Comparison of ENCODE assay signal across 22 mouse cellular contexts in the genomic region with DNA sequence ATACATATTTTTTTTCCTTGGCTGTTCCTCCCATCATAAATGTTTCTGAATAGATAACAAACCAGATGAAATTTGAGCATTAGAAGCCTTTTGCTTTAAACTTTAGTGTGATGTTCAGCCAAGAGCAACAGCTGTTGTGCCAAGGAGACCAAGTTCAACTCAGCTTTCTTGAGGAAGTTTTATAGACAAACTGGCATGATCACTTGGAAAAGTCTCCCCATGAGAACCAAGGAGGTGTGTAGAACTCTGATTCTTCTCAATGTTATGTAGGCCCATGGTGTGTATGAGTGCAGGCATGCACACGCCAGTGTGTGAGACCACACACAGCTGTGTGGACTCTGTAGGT. TPM values are rescaled to one million over a fixed set of nuclear protein-coding genes. Genes with fewer than 3 reads are reported as not detected.
DNase-seq lines count a peak whose midpoint lies in the region; ATAC-seq and TF ChIP-seq lines count a peak whose summit lies in the region.
"Had no signal": no experiment of that assay in that cellular context is flagged by ENCODE, and none has a peak within 500 bp of the region (broad histone marks: within the 10 kb centered on the region; RNA-seq: fewer than 3 reads in every experiment).

No protein-coding gene starts in this region.

- H3K4me1 ChIP-seq in liver, adult 2 months (ENCODE audit: control insufficient read depth, insufficient read depth, low read length) = peaks cover 10% of the 10 kb centered on the region
- no peaks in the 10 kb centered on the region for H3K4me1 ChIP-seq in liver, embryonic 11.5 days (replicated peaks; ENCODE audit: control insufficient read depth, insufficient read depth, low read length)
- no peaks in the 10 kb centered on the region for H3K4me1 ChIP-seq in embryonic fibroblast, embryonic 13.5 days (ENCODE audit: control insufficient read depth, insufficient read depth, low read length)
- H3K4me1 ChIP-seq: forebrain, embryonic 10.5 days; hindbrain, embryonic 12.5 days; liver, embryonic 13.5 days had no signal

- DNase-seq in gastrocnemius, adult 2 months = no peak
- no peak for DNase-seq in gastrocnemius, adult 8-10 months (ENCODE audit: low spot score in 2 of 2)
- DNase-seq in liver, adult 2 months (ENCODE audit: extremely low read depth, low read depth, low spot score) = no peak
- DNase-seq in liver, embryonic 11.5 days (ENCODE audit: low spot score) = no peak
- DNase-seq in heart, postnatal 14 days = no peak
- DNase-seq: cerebellum, adult 18-20 months; cerebellum, postnatal 36 days; forebrain, postnatal 0 days; heart, postnatal 10 days; liver, embryonic 13.5 days; thymus, postnatal 36 days had no signal

- no peak for ATAC-seq in liver, embryonic 11.5 days (replicated peaks; ENCODE audit: low FRiP score)
- ATAC-seq in cerebellum, adult (ENCODE audit: insufficient number of reproducible peaks, low FRiP score, low TSS enrichment) = no peak
- ATAC-seq: CD4-positive, CD25-positive, alpha-beta regulatory T cell, adult 4 months; forebrain, postnatal 0 days; Patski had no signal

- TF ChIP-seq CTCF in gastrocnemius, adult 2 months (IDR thresholded peaks at IDR 0.05) = no peak
- TF ChIP-seq CTCF in liver, adult 2 months (IDR thresholded peaks at IDR 0.05; ENCODE audit: low read depth, low read length) = no peak
- TF ChIP-seq CTCF in embryonic fibroblast, embryonic 13.5 days (IDR thresholded peaks at IDR 0.05; ENCODE audit: borderline replicate concordance, insufficient read depth, low read length) = no peak

- no peaks in the 10 kb centered on the region for H3K79me2 ChIP-seq in liver, adult 2 months (ENCODE audit: control insufficient read depth, insufficient read depth, low read length)
- no peaks in the 10 kb centered on the region for H3K79me2 ChIP-seq in myocyte (ENCODE audit: control insufficient read depth, insufficient read depth)

- TF ChIP-seq POLR2A in liver, adult 2 months (IDR thresholded peaks at IDR 0.05; ENCODE audit: extremely low read depth, insufficient read depth, low read length) = no peak
- no peak for TF ChIP-seq POLR2A in embryonic fibroblast, embryonic 13.5 days (IDR thresholded peaks at IDR 0.05; ENCODE audit: low read depth, low read length)
- no peak for TF ChIP-seq POLR2A in myocyte (IDR thresholded peaks at IDR 0.05; ENCODE audit: insufficient read length, low read depth)

- H3K9ac ChIP-seq in liver, adult 2 months (ENCODE audit: low read depth, low read length) = no peak overlapping the region
- no peak overlapping the region for H3K9ac ChIP-seq in liver, embryonic 11.5 days (ENCODE audit: low read depth, low read length)
- H3K9ac ChIP-seq: embryonic facial prominence, embryonic 15.5 days; forebrain, postnatal 0 days; hindbrain, embryonic 12.5 days; liver, embryonic 13.5 days had no signal

- no peaks in the 10 kb centered on the region for H3K27me3 ChIP-seq in liver, adult 2 months (ENCODE audit: control insufficient read depth, insufficient read depth, low read length)
- H3K27me3 ChIP-seq in liver, embryonic 11.5 days (replicated peaks; ENCODE audit: control insufficient read depth, insufficient read depth, low read length) = no peaks in the 10 kb centered on the region
- no peaks in the 10 kb centered on the region for H3K27me3 ChIP-seq in myocyte (ENCODE audit: control insufficient read depth, insufficient read depth, insufficient read length)
- H3K27me3 ChIP-seq: embryonic facial prominence, embryonic 15.5 days; hindbrain, embryonic 12.5 days; liver, embryonic 13.5 days; Patski had no signal

- H3K9me3 ChIP-seq in liver, embryonic 11.5 days (ENCODE audit: control insufficient read depth, low read length) = peaks cover 3% of the 10 kb centered on the region; the same call in 1 of the 2 replicates
- H3K9me3 ChIP-seq: embryonic facial prominence, embryonic 15.5 days; hindbrain, embryonic 12.5 days had no signal

- H3K36me3 ChIP-seq in liver, adult 2 months (ENCODE audit: control insufficient read depth, insufficient read depth, low read length) = peaks cover 22% of the 10 kb centered on the region
- H3K36me3 ChIP-seq in liver, embryonic 11.5 days (ENCODE audit: control insufficient read depth, insufficient read depth, low read length) = peaks cover 21% of the 10 kb centered on the region
- peaks cover 36% of the 10 kb centered on the region for H3K36me3 ChIP-seq in myocyte (ENCODE audit: control insufficient read depth, insufficient read depth)

- H3K4me2 ChIP-seq in liver, embryonic 11.5 days = no peak overlapping the region
- no peak overlapping the region for H3K4me2 ChIP-seq in myocyte (ENCODE audit: low read depth)
- H3K4me2 ChIP-seq: embryonic facial prominence, embryonic 15.5 days; heart, embryonic 11.5 days; hindbrain, embryonic 12.5 days; liver, embryonic 13.5 days had no signal

- no peak overlapping the region for H3K4me3 ChIP-seq in gastrocnemius, adult 2 months
- H3K4me3 ChIP-seq in liver, adult 2 months (ENCODE audit: insufficient read depth, low read depth, low read length) = no peak overlapping the region
- H3K4me3 ChIP-seq in liver, embryonic 11.5 days (ENCODE audit: low read depth, low read length) = no peak overlapping the region
- no peak overlapping the region for H3K4me3 ChIP-seq in embryonic fibroblast, embryonic 13.5 days (ENCODE audit: insufficient read depth, low read length)
- H3K4me3 ChIP-seq in myocyte = no peak overlapping the region
- H3K4me3 ChIP-seq: embryonic facial prominence, embryonic 15.5 days; forebrain, embryonic 10.5 days; hindbrain, embryonic 12.5 days; layer of hippocampus, adult 2 months; liver, embryonic 13.5 days had no signal

- H3K27ac ChIP-seq in gastrocnemius, adult 2 months = peak overlapping the region; percentile 46; the same call in 1 of the 2 replicates
- H3K27ac ChIP-seq in liver, adult 2 months (replicated peaks; ENCODE audit: insufficient read depth, low read depth, low read length) = peak overlapping the region; percentile 55; the same call in 1 of the 2 replicates
- no peak overlapping the region for H3K27ac ChIP-seq in liver, embryonic 11.5 days (ENCODE audit: low read depth, low read length)
- H3K27ac ChIP-seq in embryonic fibroblast, embryonic 13.5 days (ENCODE audit: insufficient read depth, low read length) = peak overlapping the region; percentile 43
- H3K27ac ChIP-seq: forebrain, embryonic 10.5 days; hindbrain, embryonic 12.5 days; layer of hippocampus, adult 2 months; liver, embryonic 13.5 days had no signal

- H3ac ChIP-seq in myocyte (ENCODE audit: control insufficient read depth, insufficient read length) = no peak overlapping the region

- 46% methylated on average over 1 of the region's 1 CpGs for WGBS in liver, adult 2 months
- WGBS in liver, embryonic 11.5 days = 79% methylated on average over 1 of the region's 1 CpGs

- intact Hi-C loops in gastrocnemius, adult 2 months (cut with DNase I) = no loop called here
- intact Hi-C loops in heart, postnatal 14 days (cut with DNase I) = no loop called here

TF ChIP-seq in myocyte, 11 proteins besides CTCF, POLR2A, EP300 and RAD21 (continues in another document):
- TF ChIP-seq TCF3 (IDR thresholded peaks at IDR 0.05; ENCODE audit: insufficient read length, low read depth) (no peak), USF1 (IDR thresholded peaks at IDR 0.05; ENCODE audit: low read depth) (no peak), POLR2AphosphoS2 (IDR thresholded peaks at IDR 0.05; ENCODE audit: insufficient read length, low read depth) (peak; percentile 45), MYOD1 (IDR thresholded peaks at IDR 0.05; ENCODE audit: control insufficient read depth in 1 of 3, insufficient read length in 2 of 3, low read depth in 2 of 3) (peak in 2 of 3 experiments; percentile 2 to 39), MAX (IDR thresholded peaks at IDR 0.05; ENCODE audit: low read depth) (no peak), SRF (IDR thresholded peaks at IDR 0.05; ENCODE audit: control insufficient read depth, insufficient read length, low read depth) (no peak), E2F4 (IDR thresholded peaks at IDR 0.05; ENCODE audit: insufficient read depth) (no peak)

RNA-seq across cellular contexts. Expression of a gene that starts 10.4 kb away (rescaled TPM):
- total RNA-seq in gastrocnemius, adult 2 months (2021) = 1 to 10 TPM in 1 of 2 experiments, under 1 TPM in 1; 0.95 to 1.7 TPM
- 1 to 10 TPM; 1.6 to 2.2 (median 1.8) TPM for total RNA-seq in gastrocnemius, adult 8-10 months (2022)
- total RNA-seq in liver, adult 2 months (2014; rRNA removed) = 0.87 and 0.92 TPM in 2 replicates
- 0.48 and 0.57 TPM in 2 replicates for polyA plus RNA-seq in liver, adult 2 months (2012; rRNA removed)
- polyA plus RNA-seq in liver, embryonic 11.5 days (2014; fragmentation: Nextera tagmentation; extraction: Ambion mirVana) = 0.43 and 0.49 TPM in 2 replicates
- 0.32 and 0.53 TPM in 2 replicates for polyA plus RNA-seq in embryonic fibroblast, embryonic 13.5 days (2011; ENCODE audit: insufficient read length, low read depth, missing spikeins)
- polyA plus RNA-seq in myocyte (2012; fragmentation: generic; extraction: Trizol) = 1.7 TPM
- total RNA-seq in heart, postnatal 14 days (2021) = 1 to 10 TPM; 1.5 to 2.2 TPM
- total RNA-seq: megakaryocyte-erythroid progenitor cell, adult 5-6 weeks had no signal

RNA-seq across cellular contexts. Expression of a gene that starts 10.6 kb away (rescaled TPM):
- 10 to 100 TPM; 37.9 to 52.7 TPM for total RNA-seq in gastrocnemius, adult 2 months (2021)
- total RNA-seq in gastrocnemius, adult 8-10 months (2022) = 10 to 100 TPM; 53.5 to 69.6 (median 58.9) TPM
- total RNA-seq in liver, adult 2 months (2014; rRNA removed) = 11.5 and 20.0 TPM in 2 replicates
- polyA plus RNA-seq in liver, adult 2 months (2012; rRNA removed) = 8.9 and 9.4 TPM in 2 replicates
- 88.3 and 92.2 TPM in 2 replicates for polyA plus RNA-seq in liver, embryonic 11.5 days (2014; fragmentation: Nextera tagmentation; extraction: Ambion mirVana)
- 16.4 and 17.7 TPM in 2 replicates for polyA plus RNA-seq in embryonic fibroblast, embryonic 13.5 days (2011; ENCODE audit: insufficient read length, low read depth, missing spikeins)
- polyA plus RNA-seq in myocyte (2012; fragmentation: generic; extraction: Trizol) = 22.0 TPM
- 10 to 100 TPM; 19.2 to 20.3 TPM for total RNA-seq in heart, postnatal 14 days (2021)

RNA-seq across cellular contexts. Expression of a gene that starts 28.4 kb away (rescaled TPM):
- 10 to 100 TPM in 1 of 2 experiments, 1 to 10 TPM in 1; 8.9 to 10.6 TPM for total RNA-seq in gastrocnemius, adult 2 months (2021)
- total RNA-seq in gastrocnemius, adult 8-10 months (2022) = 10 to 100 TPM; 10.8 to 12.1 (median 11.7) TPM
- 6.5 TPM in 2 replicates for total RNA-seq in liver, adult 2 months (2014; rRNA removed)
- 2.8 and 3.3 TPM in 2 replicates for polyA plus RNA-seq in liver, adult 2 months (2012; rRNA removed)
- 6.1 and 7.8 TPM in 2 replicates for polyA plus RNA-seq in liver, embryonic 11.5 days (2014; fragmentation: Nextera tagmentation; extraction: Ambion mirVana)
- polyA plus RNA-seq in embryonic fibroblast, embryonic 13.5 days (2011; ENCODE audit: insufficient read length, low read depth, missing spikeins) = 13.4 and 14.4 TPM in 2 replicates
- polyA plus RNA-seq in myocyte (2012; fragmentation: generic; extraction: Trizol) = 1.4 TPM
- 1 to 10 TPM; 8.3 to 8.6 TPM for total RNA-seq in heart, postnatal 14 days (2021)

RNA-seq across cellular contexts. Expression of a gene that starts 40.4 kb away (rescaled TPM):
- total RNA-seq in gastrocnemius, adult 2 months (2021) = 100 to 1,000 TPM in 1 of 2 experiments, 10 to 100 TPM in 1; 99.2 to 131 TPM
- total RNA-seq in gastrocnemius, adult 8-10 months (2022) = 100 to 1,000 TPM; 114 to 164 (median 126) TPM
- 17.0 and 19.1 TPM in 2 replicates for total RNA-seq in liver, adult 2 months (2014; rRNA removed)
- 13.7 and 14.0 TPM in 2 replicates for polyA plus RNA-seq in liver, adult 2 months (2012; rRNA removed)
- 7.2 and 9.4 TPM in 2 replicates for polyA plus RNA-seq in liver, embryonic 11.5 days (2014; fragmentation: Nextera tagmentation; extraction: Ambion mirVana)
- 59.0 and 65.8 TPM in 2 replicates for polyA plus RNA-seq in embryonic fibroblast, embryonic 13.5 days (2011; ENCODE audit: insufficient read length, low read depth, missing spikeins)
- polyA plus RNA-seq in myocyte (2012; fragmentation: generic; extraction: Trizol) = 40.4 TPM
- total RNA-seq in heart, postnatal 14 days (2021) = 10 to 100 TPM; 75.6 to 75.8 TPM
